Mouse (Mus musculus): ENCODE results near the gene Tubgcp4.
A peak's percentile ranks its signal among the peaks of the same experiment; 100 is the strongest.

Gene Tubgcp4

DNA sequence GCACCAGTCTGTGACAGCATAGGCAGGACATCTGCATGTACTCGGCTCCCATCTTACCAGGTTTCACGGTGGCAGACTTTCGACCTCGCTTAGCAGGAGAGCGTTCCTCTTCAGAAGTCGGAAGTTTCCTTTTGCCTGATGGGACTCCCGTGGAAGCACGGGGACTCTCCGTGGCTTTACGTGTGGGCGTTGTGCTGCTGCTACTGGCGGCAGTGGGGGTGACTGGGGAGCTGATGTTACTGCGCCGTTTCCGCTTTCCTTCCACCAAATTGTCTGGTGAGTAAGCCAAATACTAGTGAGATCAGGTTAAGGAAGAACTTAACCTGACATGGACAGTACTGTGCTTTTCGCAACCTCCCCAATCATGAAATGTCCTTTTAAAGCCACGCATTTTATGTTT lies 33.8 kb downstream of the Tubgcp4 start:
- DNase-seq, result no peak

DNA sequence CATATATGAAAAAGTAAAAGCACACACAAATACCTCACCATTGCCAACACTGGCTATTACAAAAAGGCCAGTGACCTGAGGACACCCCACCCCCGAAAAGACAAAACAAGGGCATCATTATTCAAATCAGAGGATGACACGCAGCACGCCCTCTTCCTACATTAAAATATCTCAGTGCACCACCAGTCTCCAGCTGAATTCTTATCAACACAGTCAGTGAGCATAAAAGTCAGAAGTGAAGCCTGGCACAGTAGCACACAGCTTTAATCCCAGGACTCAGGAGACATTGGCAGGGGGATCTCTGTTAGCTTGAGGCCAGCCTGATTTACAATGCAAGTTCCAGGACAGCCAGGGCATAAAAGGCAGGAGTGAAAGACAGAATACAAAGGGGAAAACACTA lies 36.1 kb downstream of the Tubgcp4 start:
- DNase-seq, result no peak

DNA sequence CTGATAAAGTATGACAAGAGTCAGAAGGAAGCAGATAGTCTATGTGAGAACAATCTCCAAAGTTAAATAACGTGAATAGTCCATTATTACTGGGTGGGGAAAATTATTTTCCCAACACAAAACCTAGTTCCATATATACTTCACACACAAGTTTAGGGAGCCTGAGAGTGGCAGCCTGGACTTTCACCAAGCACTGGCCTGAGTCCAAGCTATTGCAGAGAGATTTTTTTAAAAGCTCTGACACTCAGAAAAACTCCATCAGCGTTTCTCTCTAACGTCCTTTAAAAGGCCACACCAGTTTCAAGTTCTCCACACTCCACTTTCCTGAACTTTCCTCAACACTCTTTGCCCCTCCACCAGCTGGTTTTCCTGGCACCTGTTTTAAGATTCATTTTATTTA lies 44.0 kb downstream of the Tubgcp4 start:
- no peak for DNase-seq

DNA sequence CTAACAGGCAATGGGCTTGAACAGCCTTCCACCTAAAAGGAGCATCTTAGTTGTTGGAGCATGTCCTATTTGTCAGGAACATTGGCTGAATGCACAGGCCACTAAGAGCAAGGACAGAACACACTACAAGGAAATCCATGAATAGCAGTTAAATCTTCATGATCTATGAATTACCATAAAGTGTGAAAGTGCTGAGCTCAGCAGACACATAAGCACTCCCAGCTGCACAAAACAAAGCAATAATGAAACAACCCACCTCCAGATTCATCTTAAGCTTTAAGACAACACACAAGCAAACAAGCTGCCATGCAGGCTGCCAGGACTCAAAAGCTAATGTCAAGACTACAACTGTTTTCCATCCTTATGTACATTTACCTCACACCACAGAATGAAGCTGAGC lies 48.7 kb downstream of the Tubgcp4 start:
- no peak for DNase-seq

DNA sequence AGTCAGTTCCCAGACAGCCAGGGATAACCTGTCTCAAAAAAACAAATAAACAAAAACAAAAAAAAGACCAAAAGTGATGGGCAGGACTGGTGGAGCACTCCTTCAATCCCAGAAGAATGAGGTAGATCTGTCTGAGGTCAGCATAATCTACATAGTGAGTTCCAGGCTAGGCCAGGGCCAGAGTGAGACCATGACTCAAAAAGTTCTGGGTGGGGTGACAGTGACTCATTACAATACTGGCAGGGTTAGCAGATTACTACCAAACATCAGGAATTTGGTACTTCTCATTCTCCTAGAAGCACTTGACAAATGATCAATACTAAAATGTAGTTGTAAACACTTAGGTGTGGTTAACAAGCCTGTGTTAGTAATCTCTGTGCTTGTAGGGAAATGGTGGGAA lies 49.5 kb downstream of the Tubgcp4 start:
- no peak for DNase-seq

DNA sequence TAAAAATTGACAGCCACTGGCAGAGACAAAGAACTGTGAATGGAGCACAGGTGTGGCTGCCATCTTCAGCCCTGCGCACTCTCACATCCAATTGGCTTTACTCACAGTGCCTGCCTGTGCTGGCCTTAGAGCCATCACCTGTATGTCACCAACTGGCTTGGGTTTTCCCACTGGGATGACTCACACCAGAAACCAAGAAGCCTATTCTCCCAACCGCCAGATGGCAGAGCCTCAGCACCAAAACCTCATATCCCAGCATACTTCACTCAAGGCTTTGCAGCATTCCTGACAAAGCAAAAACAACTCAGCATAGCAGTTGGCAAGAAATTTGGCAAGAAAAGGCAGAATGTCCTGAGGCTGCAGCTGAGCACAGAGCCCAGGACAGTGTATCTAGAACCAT lies 52.6 kb downstream of the Tubgcp4 start:
- no peak for DNase-seq

DNA sequence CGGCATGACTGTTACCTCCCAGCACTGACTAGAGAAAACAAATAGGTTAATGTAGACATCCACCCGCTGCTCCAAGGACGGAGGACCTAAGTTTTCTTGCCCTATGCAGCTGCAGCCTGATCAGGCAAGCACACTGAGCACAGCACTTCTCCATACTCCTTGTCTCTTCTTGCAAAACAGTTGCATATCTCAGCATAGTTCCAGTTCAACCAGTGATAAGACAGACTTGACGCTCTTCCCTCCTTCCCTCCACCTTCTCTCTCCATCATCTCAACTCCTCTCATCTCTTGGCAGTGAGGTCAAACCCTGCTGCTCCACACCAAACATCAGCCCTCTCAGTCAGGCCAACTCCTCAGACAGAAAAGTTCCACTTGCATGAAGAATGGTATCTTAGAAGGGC lies 57.7 kb downstream of the Tubgcp4 start:
- no peak for DNase-seq

DNA sequence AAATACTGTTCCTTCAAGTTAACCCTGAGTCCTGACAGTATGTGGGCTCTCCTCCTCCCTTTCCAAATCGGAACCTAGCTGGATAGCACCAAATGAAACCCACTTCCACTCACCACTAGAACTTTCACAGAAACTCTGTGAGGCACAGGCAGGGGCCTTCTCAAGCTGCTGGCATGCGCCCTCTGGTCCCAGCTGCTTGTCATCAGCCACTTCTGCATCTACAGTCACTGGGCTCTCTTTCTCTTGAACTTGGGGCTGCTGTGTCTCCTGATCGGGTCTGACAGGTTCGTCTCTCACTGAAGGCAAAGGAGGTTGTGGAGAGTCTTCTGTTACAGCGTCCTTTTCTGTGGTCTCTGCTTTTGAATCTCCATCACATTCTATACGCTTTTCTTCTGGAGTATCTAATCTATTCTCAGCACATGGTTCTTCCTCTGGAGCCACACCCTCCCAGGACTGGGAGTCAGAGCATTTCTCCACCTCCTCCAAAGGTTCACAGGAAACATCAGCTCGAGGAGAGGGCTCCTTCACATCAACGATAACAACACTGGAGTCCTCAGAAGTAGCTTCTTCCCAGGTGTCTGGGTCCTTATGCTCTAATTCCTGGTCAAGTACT lies 65.1 kb downstream of the Tubgcp4 start:
- DNase-seq, result peak; percentile 84

DNA sequence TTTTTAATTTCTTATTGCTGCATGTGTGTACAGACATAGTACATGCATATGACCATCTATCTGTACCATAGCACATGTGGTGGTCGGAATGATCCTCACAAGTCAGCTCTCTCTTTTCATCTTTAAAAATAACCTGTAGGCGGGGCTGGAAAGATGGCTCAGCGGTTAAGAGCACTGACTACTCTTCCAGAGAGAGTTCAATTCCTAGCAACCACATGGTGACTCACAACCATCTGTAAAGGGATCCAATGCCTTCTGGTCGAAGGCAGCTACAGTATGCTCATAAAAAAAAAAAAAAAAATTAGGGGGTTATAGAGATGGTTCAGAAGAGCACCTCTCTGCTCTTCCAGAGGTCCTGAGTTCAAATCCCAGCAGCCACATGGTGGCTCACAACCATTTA lies 69.0 kb downstream of the Tubgcp4 start:
- no peak for DNase-seq

DNA sequence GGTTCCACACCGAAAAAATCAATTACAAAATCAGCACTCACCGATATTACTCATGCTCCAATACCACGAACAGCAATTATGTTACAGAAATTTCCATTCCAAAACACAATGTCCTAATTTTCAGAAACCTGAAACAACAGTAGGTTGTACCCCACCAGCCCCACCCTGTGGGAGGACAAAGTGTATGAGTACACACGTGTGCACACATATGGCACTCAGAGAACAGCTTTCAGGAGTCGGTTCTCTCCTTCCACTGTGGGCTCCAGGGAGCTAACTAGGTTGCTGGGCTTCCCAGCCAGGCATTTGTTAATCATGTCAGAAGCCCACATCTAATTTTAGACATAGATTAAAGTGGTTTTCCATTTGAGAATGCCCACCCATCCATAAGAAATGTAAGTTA lies 73.6 kb downstream of the Tubgcp4 start:
- DNase-seq, result no peak

All from liver (tissue).